Mouse (Mus musculus) bone marrow macrophage, adult 2 months (primary cell): ENCODE results near the gene Adora2a.

Experiments
- CTCF ChIP-seq: IDR thresholded peaks from 2 replicates; pipeline ENCODE4 v1.5.1; 2012; ENCODE audit warnings: low read depth, mild to moderate bottlenecking, low read length, moderate library complexity
- POLR2A ChIP-seq: IDR thresholded peaks from 2 replicates; pipeline ENCODE4 v1.6.1; 2012; ENCODE audit warnings: mild to moderate bottlenecking, low read depth, low read length, borderline replicate concordance

GRCm38 (mm10) chr10:75289392-75289791, 27.3 kb upstream of the Adora2a start:
- no peak for TF ChIP-seq POLR2A
- TF ChIP-seq CTCF, result no peak
